Mouse (Mus musculus): ENCODE measurements around the gene Tex35. TPM values are rescaled to one million over a fixed set of nuclear protein-coding genes. Genes with fewer than 3 reads are reported as not detected.

Gene Tex35
- polyA plus RNA-seq, 1 experiment from 2014 or later = not detected

- H3K36me3 ChIP-seq (ENCODE audit: insufficient read depth) = no peaks in the 10 kb centered on the region
- DNase-seq (peak; percentile 43), ATAC-seq (ENCODE audit: insufficient read depth) (peak; percentile 53)
- 29% methylated on average over 11 of the region's 11 CpGs for WGBS
- no peak overlapping the region for H3K4me3 ChIP-seq (ENCODE audit: low read depth, low read length)
- H3K27ac ChIP-seq (ENCODE audit: low read depth) = 0 out of 2 replicates have a peak overlapping the region, but pooled peaks have one; percentile 37
- H3K9me3 ChIP-seq (ENCODE audit: low read depth, low read length) = no peaks in the 10 kb centered on the region
- H3K27me3 ChIP-seq (ENCODE audit: insufficient read depth, low read length) = no peaks in the 10 kb centered on the region
- 0 out of 2 replicates have a peak overlapping the region, but pooled peaks have one; percentile 1 for H3K4me2 ChIP-seq
- H3K9ac ChIP-seq = no peak overlapping the region
- H3K4me1 ChIP-seq (ENCODE audit: insufficient read depth) = no peaks in the 10 kb centered on the region
- TF ChIP-seq CTCF (IDR thresholded peaks at IDR 0.05; ENCODE audit: low read depth) = no peak
Observed at GRCm38 (mm10) chr1:157055288-157055831, 53.1 kb downstream of the Tex35 start.

GRCm38 (mm10) chr1:157054659-157055058, 53.8 kb downstream of the Tex35 start:
- no peak for TF ChIP-seq CTCF (IDR thresholded peaks at IDR 0.05; ENCODE audit: low read depth)
- no peak for ATAC-seq (ENCODE audit: insufficient read depth)
- no peak overlapping the region for H3K9ac ChIP-seq
- no peaks in the 10 kb centered on the region for H3K36me3 ChIP-seq (ENCODE audit: insufficient read depth)
- no peaks in the 10 kb centered on the region for H3K27me3 ChIP-seq (ENCODE audit: insufficient read depth, low read length)
- no peak overlapping the region for H3K4me3 ChIP-seq (ENCODE audit: low read depth, low read length)
- no peaks in the 10 kb centered on the region for H3K9me3 ChIP-seq (ENCODE audit: low read depth, low read length)
- 0 out of 2 replicates have a peak overlapping the region, but pooled peaks have one; percentile 1 for H3K4me2 ChIP-seq
- no peak overlapping the region for H3K27ac ChIP-seq (ENCODE audit: low read depth)
- H3K4me1 ChIP-seq (ENCODE audit: insufficient read depth) = no peaks in the 10 kb centered on the region
- no peak for DNase-seq
- 76% methylated on average over 7 of the region's 7 CpGs for WGBS

- H3K9me3 ChIP-seq (ENCODE audit: low read depth, low read length) = no peaks in the 10 kb centered on the region
- H3K27me3 ChIP-seq (ENCODE audit: insufficient read depth, low read length) = no peaks in the 10 kb centered on the region
- H3K4me1 ChIP-seq (ENCODE audit: insufficient read depth) = peaks cover 16% of the 10 kb centered on the region
- no peak overlapping the region for H3K9ac ChIP-seq
- TF ChIP-seq CTCF (IDR thresholded peaks at IDR 0.05; ENCODE audit: low read depth) = no peak
- no peak overlapping the region for H3K27ac ChIP-seq (ENCODE audit: low read depth)
- no peak overlapping the region for H3K4me3 ChIP-seq (ENCODE audit: low read depth, low read length)
- H3K36me3 ChIP-seq (ENCODE audit: insufficient read depth) = no peaks in the 10 kb centered on the region
- DNase-seq (no peak), ATAC-seq (ENCODE audit: insufficient read depth) (no peak)
- WGBS = 69% methylated on average over 2 of the region's 2 CpGs
- no peak overlapping the region for H3K4me2 ChIP-seq
Observed at GRCm38 (mm10) chr1:157049886-157050285, 58.6 kb downstream of the Tex35 start.

Other genes with a start within 250 kb of the Tex35 start
- gene Ralgps2, start 169.1 kb downstream of the Tex35 start, polyA plus RNA-seq (2014; fragmentation: Nextera tagmentation; extraction: Ambion mirVana) = 70.6 and 71.6 TPM in 2 replicates

Measured in lung, embryonic 14.5 days (tissue).